Mouse (Mus musculus): ENCODE data around the gene Abcc4.

DNA sequence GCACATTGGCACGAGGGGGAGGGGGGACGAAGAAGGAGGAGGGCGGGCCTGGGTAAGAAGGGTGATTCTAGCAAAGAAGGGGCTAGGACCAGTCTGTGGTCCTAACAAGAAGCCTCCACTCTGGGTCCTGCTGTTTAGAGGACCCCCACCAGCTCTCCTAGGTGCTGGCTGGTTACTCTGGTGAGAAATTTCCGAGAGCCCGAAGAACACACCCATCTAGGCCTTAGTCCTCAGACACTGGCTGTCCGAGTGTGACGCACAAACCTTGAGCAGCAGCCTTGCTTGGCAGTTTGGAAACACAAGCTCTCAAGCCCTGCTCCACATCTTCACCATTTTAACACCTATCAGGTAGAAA lies 230.9 kb downstream of the Abcc4 start:
- no peak for TF ChIP-seq KAT2A (IDR thresholded peaks at IDR 0.05; ENCODE audit: insufficient replicate concordance, low read length)
- TF ChIP-seq ZC3H11A (IDR thresholded peaks at IDR 0.05; ENCODE audit: low read depth, low read length) = no peak
- no peak for TF ChIP-seq CTCF (conservative IDR thresholded peaks at IDR 0.05 in 1 of 2, IDR thresholded peaks at IDR 0.05 in 1 of 2; ENCODE audit: low read depth in 2 of 2, low read length in 2 of 2)
